Mouse (Mus musculus): ENCODE data around the gene Wdr92.

Wdr92 gene

DNA sequence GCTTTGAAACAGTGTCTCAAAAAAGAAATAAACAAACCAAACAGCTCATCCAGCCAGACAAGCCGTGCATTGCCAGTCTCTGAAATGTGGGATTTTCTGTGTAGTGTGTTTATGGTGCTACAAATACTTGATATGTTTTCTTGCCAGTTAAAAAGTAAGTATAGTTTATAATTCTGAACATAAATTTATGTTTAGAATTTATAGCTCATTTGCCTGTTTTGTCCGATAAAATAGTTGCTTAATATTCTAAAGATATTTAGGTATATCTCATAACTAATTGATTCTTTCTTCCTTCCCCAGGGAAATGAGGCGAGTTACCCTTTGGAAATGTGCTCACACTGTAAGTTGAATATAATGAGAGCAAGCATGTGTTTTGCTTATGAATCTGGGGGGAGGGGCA is at the start of gene Wdr92:
TSS of gene Wdr92 (plus strand) at position 301 of the 400 bp plus-strand sequence.
- DNase-seq = no peak

DNA sequence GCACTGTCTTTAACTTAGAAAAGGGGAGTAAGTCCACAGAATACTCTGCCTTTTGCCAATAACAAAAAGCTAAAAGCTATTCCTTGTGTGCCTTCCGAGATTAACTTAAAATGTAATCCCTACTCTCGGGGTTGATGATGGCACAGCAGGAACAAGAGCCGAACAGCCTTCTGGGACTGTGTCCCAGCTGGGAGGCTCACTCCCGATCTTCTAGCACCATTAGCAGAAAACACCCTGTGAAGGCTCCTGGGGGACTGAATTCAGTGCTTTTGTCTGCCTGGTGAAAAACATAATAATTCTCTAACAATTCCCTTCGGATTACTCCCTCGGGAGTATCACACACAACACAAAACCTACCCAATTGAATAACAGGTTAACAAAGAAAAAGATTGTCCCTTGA is 46.3 kb upstream of the Wdr92 start:
- DNase-seq = no peak

DNA sequence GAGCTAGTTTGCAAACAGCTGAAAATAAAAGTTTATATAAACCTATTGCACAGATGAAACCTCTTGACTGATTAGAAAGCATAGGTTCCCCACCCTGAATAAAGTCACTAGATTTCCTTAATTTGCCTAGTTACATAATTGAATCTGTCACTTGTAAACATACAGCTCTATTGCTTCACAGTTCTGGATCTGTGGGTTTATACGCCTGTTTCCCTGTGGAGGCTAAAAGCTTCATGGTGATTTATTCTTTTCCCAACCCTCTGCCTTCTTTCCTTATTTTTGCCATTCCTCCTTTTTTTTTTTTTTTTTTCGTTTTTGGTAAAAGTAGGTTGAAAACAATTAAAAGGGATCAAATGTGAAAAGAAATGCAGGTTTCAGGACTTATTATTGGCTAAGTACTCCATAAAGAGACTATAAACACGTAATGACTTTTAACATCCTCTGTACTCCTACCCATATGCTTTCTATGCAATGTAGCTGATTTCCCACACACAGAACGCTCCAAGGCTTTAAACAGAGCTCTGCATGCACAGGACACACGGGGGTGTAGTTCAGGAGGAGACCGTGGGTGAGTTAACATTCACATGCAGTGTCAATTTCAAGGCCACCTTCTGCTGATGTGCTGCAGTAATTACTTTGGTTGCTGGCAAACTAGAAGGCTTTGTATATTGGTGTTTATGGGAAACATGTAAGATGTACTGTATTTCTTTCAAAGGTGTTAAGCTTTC is 43.4 kb upstream of the Wdr92 start:
- no peak for DNase-seq

DNA sequence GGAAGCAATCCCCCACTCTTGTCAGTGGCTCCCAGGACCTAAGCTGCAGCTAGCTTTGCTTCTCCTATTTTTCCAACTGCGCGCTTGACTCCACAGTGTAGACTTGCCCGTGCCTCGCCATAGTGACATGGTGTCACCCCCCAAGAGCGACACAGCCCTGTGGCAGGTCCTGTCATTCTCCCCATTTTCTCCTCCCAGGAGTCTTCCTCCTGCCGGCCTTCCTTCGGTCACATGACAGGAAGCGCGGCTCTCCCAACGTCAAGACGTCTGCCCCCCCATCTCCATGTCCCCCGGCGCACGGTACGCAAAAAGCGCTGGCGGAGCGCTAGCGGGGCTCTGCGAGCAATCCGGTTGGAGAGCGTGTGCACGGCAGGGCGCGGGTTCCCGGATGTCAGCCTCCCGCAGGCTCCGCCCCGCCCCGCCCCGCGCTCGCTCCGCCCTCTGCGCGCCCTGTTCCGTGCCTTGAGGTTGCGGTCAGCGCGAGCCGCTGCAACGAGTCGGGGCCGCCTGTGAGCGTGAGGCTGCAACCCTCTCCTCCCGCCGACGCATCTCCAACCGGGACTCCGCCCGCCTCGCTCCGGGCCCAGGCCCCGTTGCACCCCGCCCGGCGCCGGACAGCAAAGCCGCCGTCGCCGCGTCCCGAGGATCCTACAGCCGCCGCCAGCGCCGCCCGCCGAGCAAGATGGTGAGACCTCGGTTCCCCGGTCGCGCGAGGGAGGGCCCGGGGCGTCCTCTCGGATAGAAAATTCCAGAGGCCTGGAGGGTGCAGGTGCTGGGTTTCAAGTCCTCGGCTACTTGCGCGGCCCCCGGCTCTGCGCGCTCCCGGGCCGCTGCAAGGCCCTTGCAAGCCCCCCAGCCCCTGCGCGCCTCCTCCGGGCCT is 22.8 kb upstream of the Wdr92 start, which contains the start of gene Ppp3r1:
TSS of gene Ppp3r1 (plus strand) at position 406 of the 880 bp plus-strand sequence.
- DNase-seq = peak; percentile 96

DNA sequence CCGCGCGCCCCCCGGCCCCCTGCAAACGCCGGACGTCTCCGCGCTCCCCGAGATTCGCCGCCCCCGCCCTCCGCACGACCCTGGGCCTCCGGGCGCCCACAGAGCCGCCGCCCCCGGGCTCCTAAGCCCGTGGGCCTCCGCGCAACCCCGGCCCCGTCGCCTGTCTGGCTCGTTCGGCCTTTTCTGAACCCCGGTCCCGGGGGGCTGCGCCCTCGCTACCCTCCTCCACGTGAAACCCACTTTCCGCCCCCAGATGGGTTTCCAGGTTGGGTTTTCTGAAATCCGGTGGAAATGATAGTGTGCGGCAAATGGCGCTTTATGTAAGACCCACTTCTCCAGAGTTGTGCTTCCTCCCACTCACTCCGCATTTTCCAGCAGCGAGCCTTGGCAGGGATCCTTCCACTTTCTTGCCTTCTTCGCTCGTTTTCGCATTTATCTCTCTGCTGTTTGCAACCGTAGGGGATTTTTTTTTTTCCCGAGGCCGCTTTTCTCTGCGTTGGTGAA is 22.1 kb upstream of the Wdr92 start:
- DNase-seq = peak; percentile 68

DNA sequence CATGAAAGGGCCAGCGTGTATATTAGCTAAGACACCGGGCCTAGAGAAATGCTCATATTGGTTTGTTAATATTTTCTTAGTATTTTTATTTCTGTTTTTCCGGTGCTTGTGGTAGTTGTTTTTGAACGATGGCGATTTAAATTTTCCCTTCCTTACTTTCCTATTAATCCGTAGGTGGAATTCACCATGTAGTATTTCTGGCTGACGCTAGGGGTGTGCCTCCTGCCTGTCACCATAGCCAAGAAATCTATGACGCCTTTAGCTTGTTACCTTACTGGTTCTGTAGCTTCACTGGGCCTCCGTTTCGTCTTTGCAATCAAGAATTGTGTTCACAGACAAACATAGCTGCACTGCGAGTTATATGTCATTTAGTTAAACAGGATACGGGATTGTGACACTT is 21.7 kb upstream of the Wdr92 start:
- DNase-seq = peak; percentile 83

DNA sequence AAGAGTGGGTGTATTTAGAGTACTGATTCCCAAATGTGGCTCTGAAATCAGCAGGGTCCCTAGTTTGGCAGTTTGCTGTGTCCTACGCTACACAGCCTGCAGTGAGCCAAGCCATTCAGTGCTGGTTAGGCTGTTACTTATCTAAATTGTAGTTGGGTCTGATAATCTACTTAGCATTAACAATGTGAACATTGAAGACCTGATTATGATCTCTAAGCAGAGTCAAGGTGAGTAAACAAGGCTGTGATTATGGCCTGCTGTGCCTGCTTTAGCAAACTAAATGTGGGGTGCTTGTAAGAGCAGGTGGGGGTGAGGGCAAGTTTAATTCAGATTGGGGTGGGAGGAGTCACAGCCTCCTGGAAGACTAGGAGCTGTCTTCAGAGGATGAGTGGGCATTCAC is 18.0 kb upstream of the Wdr92 start:
- no peak for DNase-seq

DNA sequence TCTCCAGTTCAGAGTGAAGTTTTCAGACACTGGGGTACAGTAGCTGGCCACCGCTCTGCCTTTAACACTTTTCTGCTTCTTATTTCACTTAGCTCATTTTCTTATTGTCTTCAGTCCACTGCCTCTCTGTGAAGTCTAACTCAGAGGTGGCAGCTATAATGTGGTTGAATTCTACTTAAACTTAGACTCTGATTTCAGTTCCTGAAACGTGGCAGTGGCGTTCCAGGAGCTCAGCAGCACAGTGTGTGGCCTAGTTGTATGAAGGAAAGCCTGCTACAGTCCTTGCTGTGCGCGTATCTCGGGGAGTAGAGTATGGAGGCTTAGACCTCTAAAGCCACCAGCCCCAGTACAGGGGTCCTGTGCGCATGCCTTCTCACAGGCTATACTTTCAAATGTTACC is 15.3 kb upstream of the Wdr92 start:
- no peak for DNase-seq

DNA sequence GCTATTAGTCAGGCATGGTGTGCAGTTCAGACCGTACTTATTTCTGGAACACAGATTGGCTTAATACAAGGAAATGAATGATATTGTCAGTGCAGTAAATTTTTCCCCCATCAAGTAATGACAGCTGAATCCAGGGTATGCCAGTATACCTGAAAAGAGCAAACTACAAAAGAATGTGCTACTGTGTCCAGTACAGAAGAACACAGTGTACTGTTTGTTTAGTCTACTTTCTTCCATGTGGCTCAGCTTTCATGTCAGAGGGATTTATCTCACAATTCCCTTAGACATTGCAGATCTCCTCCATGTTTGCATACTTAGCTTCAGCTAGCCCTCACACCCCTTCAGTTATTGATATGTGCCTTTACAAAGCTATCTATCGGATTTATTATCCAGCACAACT is 12.6 kb upstream of the Wdr92 start:
- DNase-seq = no peak

DNA sequence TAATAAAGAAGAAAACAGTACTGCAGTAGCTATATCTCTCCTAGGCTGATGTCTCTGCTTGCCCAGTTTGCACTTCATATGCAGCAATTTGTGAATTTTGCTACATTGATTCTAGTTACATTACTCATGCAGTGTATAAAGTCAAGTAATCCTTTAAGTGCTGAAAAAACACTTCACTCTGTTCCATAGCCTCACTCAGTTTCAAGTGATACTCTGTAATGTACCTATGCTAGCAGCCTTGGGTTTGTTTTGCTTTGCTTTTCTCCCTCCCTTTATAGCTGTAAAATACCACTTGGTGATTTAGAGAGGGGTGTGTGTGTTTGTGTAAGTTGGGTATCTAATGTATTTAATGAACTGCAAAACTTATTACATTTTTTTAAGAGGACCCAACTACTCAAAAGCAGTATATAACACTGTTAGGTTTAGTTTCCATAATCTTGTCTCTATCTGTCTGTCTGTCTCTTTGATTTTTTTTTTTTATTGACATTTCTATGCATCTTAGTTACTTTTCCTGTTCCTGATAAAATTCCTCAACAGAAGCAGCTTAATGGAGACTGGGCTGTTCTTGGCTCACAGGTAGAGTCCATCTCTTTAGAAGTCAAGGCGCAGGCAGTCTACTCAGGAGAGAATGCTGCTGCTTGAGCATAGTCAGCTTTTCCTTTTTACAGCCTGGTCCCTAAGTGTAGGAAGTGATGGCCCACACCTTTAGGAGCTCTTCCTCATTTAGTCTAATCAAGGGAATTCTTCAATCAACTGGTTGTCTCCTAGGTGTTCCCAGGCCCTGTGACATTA is 10.8 kb upstream of the Wdr92 start:
- DNase-seq = no peak

DNA sequence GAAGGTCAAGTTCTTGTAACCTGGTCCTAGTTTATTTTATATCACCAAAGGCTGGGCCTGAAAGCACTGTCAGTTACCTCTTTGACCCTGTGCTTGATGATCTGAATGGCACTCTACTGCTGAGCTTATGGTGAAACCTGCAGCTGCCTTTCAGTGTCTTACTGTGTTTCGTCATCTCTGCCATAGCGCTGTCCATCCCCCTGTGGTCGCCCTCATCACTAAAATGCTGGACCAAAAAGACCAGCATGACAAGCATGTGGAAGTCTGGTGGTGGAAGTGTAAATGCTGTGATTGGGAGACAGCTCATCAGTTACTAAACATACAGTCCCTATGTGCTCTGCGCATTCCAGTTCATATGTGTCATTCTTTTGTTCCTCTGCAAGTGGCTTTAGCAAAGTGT is 9.6 kb upstream of the Wdr92 start:
- no peak for DNase-seq

DNA sequence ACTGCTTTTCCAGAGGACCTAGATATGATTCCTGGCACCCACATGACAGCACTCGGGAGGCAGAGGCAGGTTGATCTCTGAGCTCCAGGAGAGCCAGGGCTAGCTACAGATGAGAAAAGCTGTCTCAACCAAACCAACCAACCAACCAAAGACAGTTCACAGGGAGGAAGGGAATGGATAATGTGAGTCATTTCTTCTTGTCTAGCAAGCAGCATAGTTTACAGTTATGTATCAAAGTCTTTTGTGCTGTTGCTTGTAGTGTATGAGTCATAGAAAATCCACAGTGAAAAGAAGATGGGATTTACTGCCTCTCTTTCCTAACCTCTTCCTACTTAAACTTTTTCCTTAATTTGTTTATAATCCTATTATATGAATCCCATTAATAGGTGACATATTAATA is 5.3 kb upstream of the Wdr92 start:
- DNase-seq = no peak

DNA sequence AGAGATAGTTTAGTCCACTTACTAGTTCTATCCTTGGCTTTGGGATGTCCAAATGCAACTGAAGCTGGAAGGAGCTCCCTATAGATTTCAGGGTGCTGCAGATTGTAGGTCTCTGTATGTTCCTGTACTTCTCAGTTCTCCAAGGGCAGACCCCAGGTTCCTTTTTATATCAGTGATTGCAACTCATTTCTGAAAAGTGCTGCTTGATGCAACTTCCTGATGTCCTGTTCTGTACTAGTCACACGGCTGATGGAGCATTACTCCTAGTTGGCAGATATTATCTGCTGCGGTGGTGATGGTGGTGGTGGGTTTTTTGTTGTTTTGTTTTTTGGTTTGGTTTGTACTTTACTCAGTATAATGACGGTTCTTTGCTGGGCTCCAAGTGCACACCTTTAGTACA is 1.2 kb upstream of the Wdr92 start:
- no peak for DNase-seq

DNA sequence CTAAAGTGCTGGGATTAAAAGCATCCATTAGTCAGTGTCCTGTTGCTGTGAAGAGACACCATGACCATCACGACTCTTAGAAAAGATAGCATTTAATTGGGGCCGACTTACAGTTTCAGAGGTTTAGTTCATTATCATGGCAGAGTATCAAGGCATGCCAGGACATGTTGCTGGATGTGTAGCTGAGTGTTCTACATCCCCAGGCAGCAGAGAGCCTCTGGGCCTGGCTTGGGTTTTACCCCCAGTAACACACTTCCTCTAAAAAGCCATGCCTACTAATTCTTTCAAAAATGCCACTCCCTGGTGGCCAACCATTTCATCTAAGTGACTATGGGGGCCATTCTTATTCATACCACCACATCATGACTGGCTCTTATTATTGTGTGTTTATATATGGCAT is 1.3 kb downstream of the Wdr92 start:
- no peak for DNase-seq

DNA sequence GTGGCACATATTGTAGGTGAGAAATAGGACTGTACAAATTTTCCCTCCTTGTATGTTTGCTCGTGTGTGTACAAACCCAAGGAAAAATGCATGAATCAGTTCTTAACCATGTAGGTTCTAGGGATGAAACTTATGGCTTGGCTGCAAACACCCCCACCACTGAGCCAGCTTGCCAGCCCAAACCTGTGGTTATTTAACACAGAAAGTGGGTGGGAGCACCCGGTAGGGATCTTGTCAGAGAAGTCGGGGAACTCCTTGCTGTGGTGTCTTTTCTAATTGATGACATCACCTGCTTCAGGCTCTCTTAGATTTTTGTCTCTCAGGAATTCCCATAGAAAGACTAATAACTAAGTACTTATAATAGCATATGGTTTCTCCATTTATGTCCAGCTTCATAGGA is 5.7 kb downstream of the Wdr92 start:
- DNase-seq = no peak

DNA sequence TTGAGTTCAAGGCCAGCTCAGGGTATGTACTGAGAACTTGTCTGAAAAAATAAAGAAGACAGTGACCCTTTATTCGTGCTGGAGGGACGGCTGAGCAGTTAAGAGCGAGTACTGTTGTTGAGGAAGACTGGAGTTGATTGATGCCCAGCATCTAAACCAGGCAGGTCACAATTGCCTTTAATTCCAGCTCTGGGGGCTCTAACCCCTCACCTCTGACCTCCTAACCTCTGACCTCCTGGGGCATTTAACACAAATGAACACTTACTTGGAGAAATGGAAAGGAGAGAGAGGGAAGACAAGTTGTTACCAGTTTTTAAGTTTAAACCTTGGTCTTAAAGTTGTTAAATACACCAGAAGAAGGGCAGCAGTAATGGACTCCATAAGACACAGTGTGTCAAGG is 6.9 kb downstream of the Wdr92 start:
- no peak for DNase-seq

DNA sequence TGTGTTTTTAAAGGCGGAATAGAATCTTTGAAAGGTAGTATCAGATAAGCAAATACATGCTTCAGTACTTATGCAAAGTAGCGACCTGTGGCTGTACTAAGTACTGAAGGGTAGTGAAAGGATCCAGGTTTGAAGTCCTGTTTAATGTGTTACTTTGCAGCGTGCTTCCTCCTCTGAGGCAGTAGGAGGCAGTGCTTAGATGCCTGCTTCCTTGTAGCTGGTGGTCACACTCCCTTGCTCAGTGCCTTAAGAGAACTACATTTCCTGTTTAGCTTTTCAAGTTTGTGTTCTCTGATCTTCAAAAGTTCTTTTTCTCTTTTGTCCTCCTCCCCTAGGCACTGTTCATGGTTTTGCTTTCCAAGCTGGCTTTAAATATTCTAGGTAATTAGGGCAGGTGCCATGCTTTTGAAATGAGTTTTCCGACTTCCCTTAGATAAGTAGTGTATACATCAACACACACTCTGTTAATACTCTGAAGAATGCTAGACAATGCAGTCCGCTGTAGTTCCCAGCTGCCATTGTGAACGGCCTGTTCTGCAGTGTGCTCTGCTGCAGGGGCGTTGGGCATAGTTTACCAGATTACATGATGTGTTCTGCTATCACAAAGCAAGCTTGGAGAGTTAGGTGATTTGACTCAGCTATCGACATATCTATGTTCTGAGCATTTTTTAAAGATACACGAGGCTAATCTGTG is 10.4 kb downstream of the Wdr92 start:
- no peak for DNase-seq

DNA sequence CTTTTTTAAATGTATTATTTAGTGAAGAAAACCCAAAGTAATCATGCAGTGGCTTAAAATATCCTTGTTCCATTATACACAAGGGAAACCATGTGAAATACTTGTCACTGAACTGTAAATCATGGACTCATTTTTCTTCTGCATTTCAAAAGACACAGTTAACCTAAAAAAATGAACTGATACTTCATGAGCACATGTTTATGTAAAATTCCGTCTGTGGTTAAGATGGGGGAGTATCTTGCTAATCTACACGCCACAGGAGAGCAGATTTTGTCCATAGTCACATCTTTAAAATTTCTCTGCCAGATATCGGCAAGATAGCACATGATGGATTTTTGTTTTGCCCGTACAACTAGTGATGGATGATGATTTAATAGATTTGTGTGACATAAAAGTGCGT is 17.3 kb downstream of the Wdr92 start:
- DNase-seq = no peak

DNA sequence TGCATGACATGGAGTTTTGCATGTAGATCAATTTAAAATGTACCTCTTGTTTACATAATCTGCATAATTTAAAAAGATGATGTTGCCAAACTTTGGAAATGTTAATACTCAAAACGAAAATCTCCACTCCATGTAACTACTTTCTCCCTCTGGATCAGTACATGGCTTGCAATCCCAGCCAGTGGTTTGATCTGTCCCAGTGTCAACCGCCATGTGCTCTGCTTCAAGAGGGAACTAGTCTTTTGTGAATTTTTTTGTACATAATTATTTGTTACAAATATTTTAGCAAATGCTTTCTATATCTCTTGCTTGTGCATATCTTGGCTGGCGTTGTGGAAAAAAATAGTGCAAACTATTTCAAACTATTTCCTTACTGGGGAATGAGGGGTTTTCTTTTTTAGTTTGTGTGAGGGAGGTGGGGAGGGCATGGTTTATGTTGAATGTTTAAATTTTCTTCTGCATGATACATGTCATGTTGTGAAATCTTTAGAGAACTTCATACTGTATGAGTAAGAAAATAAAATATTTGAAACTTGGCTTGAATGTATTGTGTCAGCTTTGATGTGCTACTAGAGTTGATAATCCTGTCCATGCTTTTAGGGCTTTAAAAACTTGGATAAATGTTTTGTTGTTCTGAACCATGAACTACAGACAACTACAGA is 18.1 kb downstream of the Wdr92 start:
- DNase-seq = no peak

DNA sequence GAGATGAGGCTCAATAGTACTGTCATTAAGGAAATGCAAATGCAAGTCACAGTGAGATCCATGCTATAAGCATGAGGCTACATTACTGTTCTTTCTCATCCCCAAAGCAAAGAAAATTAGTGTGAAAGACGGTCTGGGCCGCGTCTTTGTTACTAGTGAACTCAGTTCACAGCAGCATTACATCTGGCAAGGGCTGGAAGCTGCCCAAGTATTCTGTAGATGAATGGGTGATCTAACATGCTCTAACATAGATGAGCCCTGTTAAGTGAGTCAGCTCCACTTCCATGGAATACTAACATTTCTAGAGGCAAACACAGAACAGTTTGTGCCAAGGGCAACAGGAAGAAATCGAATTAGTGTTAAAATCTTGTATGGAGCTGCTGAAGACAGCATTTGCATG is 19.0 kb downstream of the Wdr92 start:
- DNase-seq = no peak

DNA sequence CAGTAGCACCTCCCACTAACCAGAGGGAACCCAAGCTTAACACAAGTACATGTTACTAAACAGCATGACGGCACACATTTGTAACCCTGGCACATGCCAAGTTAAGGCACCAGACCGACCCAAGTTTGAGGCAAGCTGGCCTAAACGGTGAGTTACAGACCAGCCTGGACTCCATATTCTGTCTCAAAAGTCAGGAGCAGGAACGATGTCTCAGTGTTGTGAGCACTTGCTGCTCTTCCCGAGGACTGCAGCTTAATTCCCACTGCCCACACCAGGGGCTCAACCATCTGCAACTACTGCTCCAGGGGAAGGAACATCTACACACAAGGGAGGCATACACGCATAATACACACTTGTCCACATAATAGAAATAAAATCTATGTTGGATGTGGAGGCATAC is 20.6 kb downstream of the Wdr92 start:
- DNase-seq = no peak
